Mouse (Mus musculus): ENCODE measurements around the gene Qpctl. TPM values are rescaled to one million over a fixed set of nuclear protein-coding genes. Genes with fewer than 3 reads are reported as not detected.

Gene Qpctl
- 1 to 10 TPM; 9.0 to 9.4 TPM for total RNA-seq (2023)

GRCm38 (mm10) chr7:19148875-19149541 lies at the start of gene Qpctl:
TSS of gene Qpctl (minus strand) at chr7:19149291.

GRCm38 (mm10) chr7:19175708-19176515 lies 26.8 kb upstream of the Qpctl start, which contains the start of gene Eml2:
TSS of gene Eml2 (plus strand) at chr7:19176421.

GRCm38 (mm10) chr7:19165656-19166423 lies 16.7 kb upstream of the Qpctl start, which contains the start of gene Gipr:
TSS of gene Gipr (minus strand) at chr7:19166127.

GRCm38 (mm10) chr7:19149626-19150025 lies 535 bp upstream of the Qpctl start, which contains the start of gene Snrpd2:
TSS of gene Snrpd2 (plus strand) at chr7:19149722.

GRCm38 (mm10) chr7:19119631-19120429 lies 29.3 kb downstream of the Qpctl start, which contains the start of gene Fbxo46:
TSS of gene Fbxo46 (plus strand) at chr7:19119859.

GRCm38 (mm10) chr7:19118028-19118771 lies 30.9 kb downstream of the Qpctl start, which contains the start of gene Gm4969:
TSS of gene Gm4969 (minus strand) at chr7:19118368.

GRCm38 (mm10) chr7:19094471-19094825 lies 54.6 kb downstream of the Qpctl start, which contains the start of gene Six5:
TSS of gene Six5 (plus strand) at chr7:19094594.

Other genes with a start within 250 kb of the Qpctl start
- 10 to 100 TPM; 21.1 to 24.7 TPM for gene Ccdc61, start 238.9 kb downstream of the Qpctl start, total RNA-seq (2023)
- gene Nova2, start 223.4 kb downstream of the Qpctl start, total RNA-seq (2023) = under 1 TPM in 1 of 2 experiments, not detected in 1; 0.05 TPM
- not detected for gene Nanos2, start 161.9 kb downstream of the Qpctl start, total RNA-seq (2023)
- 1 to 10 TPM in 1 of 2 experiments, under 1 TPM in 1; 0.79 to 1.0 TPM for gene Mypop, start 158.0 kb downstream of the Qpctl start, total RNA-seq (2023)
- gene Irf2bp1, start 145.2 kb downstream of the Qpctl start, total RNA-seq (2023) = 10 to 100 TPM; 16.4 to 17.3 TPM
- not detected for gene Foxa3, start 125.8 kb downstream of the Qpctl start, total RNA-seq (2023)
- gene Sympk, start 124.9 kb downstream of the Qpctl start, total RNA-seq (2023) = 10 to 100 TPM; 77.6 to 77.8 TPM
- not detected for gene Rsph6a, start 94.6 kb downstream of the Qpctl start, total RNA-seq (2023)
- 1 to 10 TPM; 2.5 to 5.0 TPM for gene Dmwd, start 73.1 kb downstream of the Qpctl start, total RNA-seq (2023)
- gene Dmpk, start 65.4 kb downstream of the Qpctl start, total RNA-seq (2023) = 10 to 100 TPM; 55.7 to 63.9 TPM
- under 1 TPM; 0.58 to 0.73 TPM for gene Six5, start 54.7 kb downstream of the Qpctl start, total RNA-seq (2023)
- gene Gm4969, start 30.9 kb downstream of the Qpctl start, total RNA-seq (2023) = not detected
- gene Fbxo46, start 29.4 kb downstream of the Qpctl start, total RNA-seq (2023) = 10 to 100 TPM; 15.2 to 15.6 TPM
- gene Snrpd2, start 431 bp upstream of the Qpctl start, total RNA-seq (2023) = 10 to 100 TPM; 51.0 to 53.8 TPM
- not detected for gene Gipr, start 16.8 kb upstream of the Qpctl start, total RNA-seq (2023)
- 10 to 100 TPM; 21.4 to 22.2 TPM for gene Eml2, start 27.1 kb upstream of the Qpctl start, total RNA-seq (2023)
- not detected for gene Gpr4, start 63.2 kb upstream of the Qpctl start, total RNA-seq (2023)
- 10 to 100 TPM; 44.6 to 45.7 TPM for gene Opa3, start 79.0 kb upstream of the Qpctl start, total RNA-seq (2023)
- 100 to 1,000 TPM; 298 to 304 TPM for gene Vasp, start 122.5 kb upstream of the Qpctl start, total RNA-seq (2023)
- 1 to 10 TPM; 2.5 to 9.1 TPM for gene Ppm1n, start 130.8 kb upstream of the Qpctl start, total RNA-seq (2023)
- gene Rtn2, start 133.3 kb upstream of the Qpctl start, total RNA-seq (2023) = 1 to 10 TPM in 1 of 2 experiments, under 1 TPM in 1; 0.88 to 1.1 TPM
- gene Fosb, start 160.8 kb upstream of the Qpctl start, total RNA-seq (2023) = 1,000 to 10,000 TPM; 2,539 to 2,823 TPM
- gene Ercc1, start 195.5 kb upstream of the Qpctl start, total RNA-seq (2023) = 10 to 100 TPM; 29.1 to 29.3 TPM
- gene Cd3eap, start 210.2 kb upstream of the Qpctl start, total RNA-seq (2023) = 1 to 10 TPM; 7.0 to 8.7 TPM
- 1 to 10 TPM; 1.3 to 4.3 TPM for gene Ppp1r13l, start 210.5 kb upstream of the Qpctl start, total RNA-seq (2023)
- 10 to 100 TPM; 35.0 to 35.5 TPM for gene Ercc2, start 232.7 kb upstream of the Qpctl start, total RNA-seq (2023)